Mouse (Mus musculus): ENCODE results near the gene Cntn4.

The Cntn4 gene

GRCm38 (mm10) chr6:106663780-106664651 lies 986.6 kb downstream of the Cntn4 start:
- Histone ChIP-seq H3K9me3 (ENCODE audit: low read length) (no peaks in the 10 kb centered on the region), H3K4me1 (replicated peaks; ENCODE audit: low read depth, low read length) (peaks cover 5% of the 10 kb centered on the region), H3K27me3 (ENCODE audit: insufficient read depth, low read length) (no peaks in the 10 kb centered on the region), H3K4me3 (replicated peaks; ENCODE audit: low read length) (no peak overlapping the region), H3K36me3 (ENCODE audit: insufficient read depth, low read length) (no peaks in the 10 kb centered on the region)
- TF ChIP-seq NANOG (IDR thresholded peaks at IDR 0.05; ENCODE audit: borderline replicate concordance, low read length) (no peak), CTCF (conservative IDR thresholded peaks at IDR 0.05; ENCODE audit: low read length) (peak; percentile 93), POU5F1 (IDR thresholded peaks at IDR 0.05; ENCODE audit: borderline replicate concordance, low read length) (no peak)

DNA sequence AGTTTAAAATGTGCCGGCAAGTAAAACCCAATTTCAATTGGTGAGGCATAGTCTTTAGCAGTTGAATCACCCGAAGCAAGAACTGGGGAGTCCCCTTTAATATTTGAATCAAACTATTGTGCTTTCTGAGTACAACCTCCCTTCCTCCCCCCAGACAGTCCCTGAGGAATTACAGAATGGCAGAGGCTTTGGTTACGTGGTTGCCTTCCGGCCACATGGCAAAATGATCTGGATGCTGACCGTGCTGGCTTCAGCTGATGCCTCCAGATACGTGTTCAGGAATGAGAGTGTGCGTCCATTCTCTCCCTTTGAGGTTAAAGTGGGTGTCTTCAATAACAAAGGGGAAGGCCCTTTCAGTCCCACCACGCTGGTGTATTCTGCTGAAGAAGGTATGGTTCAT lies 998.1 kb downstream of the Cntn4 start:
- Histone ChIP-seq H3K4me3 (replicated peaks; ENCODE audit: low read length) (no peak overlapping the region), H3K9me3 (ENCODE audit: low read length) (no peaks in the 10 kb centered on the region), H3K27me3 (ENCODE audit: insufficient read depth, low read length) (no peaks in the 10 kb centered on the region), H3K4me1 (replicated peaks; ENCODE audit: low read depth, low read length) (peaks cover 8% of the 10 kb centered on the region; the same call in 1 of the 2 replicates), H3K36me3 (ENCODE audit: insufficient read depth, low read length) (no peaks in the 10 kb centered on the region)
- no peak for TF ChIP-seq POU5F1 (IDR thresholded peaks at IDR 0.05; ENCODE audit: borderline replicate concordance, low read length)
- no peak for TF ChIP-seq NANOG (IDR thresholded peaks at IDR 0.05; ENCODE audit: borderline replicate concordance, low read length)
- TF ChIP-seq CTCF (conservative IDR thresholded peaks at IDR 0.05; ENCODE audit: low read length) = no peak

GRCm38 (mm10) chr6:106701931-106702330 lies 1024.5 kb downstream of the Cntn4 start:
- Histone ChIP-seq H3K27me3 (ENCODE audit: insufficient read depth, low read length) (no peaks in the 10 kb centered on the region), H3K9me3 (ENCODE audit: low read length) (no peaks in the 10 kb centered on the region), H3K4me3 (replicated peaks; ENCODE audit: low read length) (no peak overlapping the region), H3K36me3 (ENCODE audit: insufficient read depth, low read length) (no peaks in the 10 kb centered on the region), H3K4me1 (replicated peaks; ENCODE audit: low read depth, low read length) (peaks cover 7% of the 10 kb centered on the region)
- TF ChIP-seq POU5F1 (IDR thresholded peaks at IDR 0.05; ENCODE audit: borderline replicate concordance, low read length) = no peak
- no peak for TF ChIP-seq NANOG (IDR thresholded peaks at IDR 0.05; ENCODE audit: borderline replicate concordance, low read length)

DNA sequence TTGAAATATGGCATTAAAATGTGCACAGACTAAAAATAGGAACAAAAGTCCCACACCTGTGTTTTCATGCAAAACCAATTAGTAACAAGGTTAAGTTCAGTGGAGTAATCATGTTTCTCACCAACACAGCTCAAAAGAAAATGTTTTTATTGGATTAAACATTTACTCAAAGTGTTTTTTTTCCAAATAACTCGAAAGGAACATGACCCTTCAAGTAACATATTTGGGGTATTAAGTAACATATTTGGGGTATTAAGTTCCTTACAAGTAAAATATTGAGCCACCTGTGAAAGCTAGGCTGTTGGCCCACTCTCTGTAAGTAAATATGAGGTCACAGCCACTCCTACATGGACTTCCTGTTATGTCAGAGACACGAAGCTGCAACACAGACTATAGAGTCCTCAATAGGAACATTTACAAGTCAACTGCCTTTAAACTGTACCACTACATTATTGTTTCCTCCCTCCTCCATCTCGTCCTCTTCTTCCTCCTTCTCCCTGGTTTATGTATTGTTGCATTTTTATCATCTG lies 1028.1 kb downstream of the Cntn4 start:
- H3K36me3 ChIP-seq (ENCODE audit: insufficient read depth, low read length) = no peaks in the 10 kb centered on the region
- peaks cover 7% of the 10 kb centered on the region for H3K4me1 ChIP-seq (replicated peaks; ENCODE audit: low read depth, low read length)
- TF ChIP-seq NANOG (IDR thresholded peaks at IDR 0.05; ENCODE audit: borderline replicate concordance, low read length) = no peak
- no peak for TF ChIP-seq CTCF (conservative IDR thresholded peaks at IDR 0.05; ENCODE audit: low read length)
- TF ChIP-seq POU5F1 (IDR thresholded peaks at IDR 0.05; ENCODE audit: borderline replicate concordance, low read length) = no peak
- no peak overlapping the region for H3K4me3 ChIP-seq (replicated peaks; ENCODE audit: low read length)
- H3K27me3 ChIP-seq (ENCODE audit: insufficient read depth, low read length) = no peaks in the 10 kb centered on the region
- no peaks in the 10 kb centered on the region for H3K9me3 ChIP-seq (ENCODE audit: low read length)

GRCm38 (mm10) chr6:106725642-106726041 lies 1048.2 kb downstream of the Cntn4 start:
- no peak for TF ChIP-seq POU5F1 (IDR thresholded peaks at IDR 0.05; ENCODE audit: borderline replicate concordance, low read length)
- TF ChIP-seq CTCF (conservative IDR thresholded peaks at IDR 0.05; ENCODE audit: low read length) = no peak
- TF ChIP-seq NANOG (IDR thresholded peaks at IDR 0.05; ENCODE audit: borderline replicate concordance, low read length) = no peak
- H3K4me3 ChIP-seq (replicated peaks; ENCODE audit: low read length) = no peak overlapping the region
- H3K27me3 ChIP-seq (ENCODE audit: insufficient read depth, low read length) = no peaks in the 10 kb centered on the region
- no peaks in the 10 kb centered on the region for H3K4me1 ChIP-seq (replicated peaks; ENCODE audit: low read depth, low read length)
- H3K36me3 ChIP-seq (ENCODE audit: insufficient read depth, low read length) = no peaks in the 10 kb centered on the region
- no peaks in the 10 kb centered on the region for H3K9me3 ChIP-seq (ENCODE audit: low read length)

GRCm38 (mm10) chr6:106726078-106726477 lies 1048.6 kb downstream of the Cntn4 start:
- H3K9me3 ChIP-seq (ENCODE audit: low read length) = no peaks in the 10 kb centered on the region
- no peak overlapping the region for H3K4me3 ChIP-seq (replicated peaks; ENCODE audit: low read length)
- no peaks in the 10 kb centered on the region for H3K4me1 ChIP-seq (replicated peaks; ENCODE audit: low read depth, low read length)
- no peaks in the 10 kb centered on the region for H3K27me3 ChIP-seq (ENCODE audit: insufficient read depth, low read length)
- no peaks in the 10 kb centered on the region for H3K36me3 ChIP-seq (ENCODE audit: insufficient read depth, low read length)
- TF ChIP-seq POU5F1 (IDR thresholded peaks at IDR 0.05; ENCODE audit: borderline replicate concordance, low read length) (no peak), CTCF (conservative IDR thresholded peaks at IDR 0.05; ENCODE audit: low read length) (no peak), NANOG (IDR thresholded peaks at IDR 0.05; ENCODE audit: borderline replicate concordance, low read length) (no peak)

- TF ChIP-seq POU5F1 (IDR thresholded peaks at IDR 0.05; ENCODE audit: borderline replicate concordance, low read length) (no peak), NANOG (IDR thresholded peaks at IDR 0.05; ENCODE audit: borderline replicate concordance, low read length) (no peak), CTCF (conservative IDR thresholded peaks at IDR 0.05; ENCODE audit: low read length) (no peak)
- Histone ChIP-seq H3K27me3 (ENCODE audit: insufficient read depth, low read length) (no peaks in the 10 kb centered on the region), H3K9me3 (ENCODE audit: low read length) (no peaks in the 10 kb centered on the region), H3K36me3 (ENCODE audit: insufficient read depth, low read length) (no peaks in the 10 kb centered on the region), H3K4me3 (replicated peaks; ENCODE audit: low read length) (no peak overlapping the region), H3K4me1 (replicated peaks; ENCODE audit: low read depth, low read length) (no peaks in the 10 kb centered on the region)
Observed at GRCm38 (mm10) chr6:106727703-106728102, 1050.2 kb downstream of the Cntn4 start.

DNA sequence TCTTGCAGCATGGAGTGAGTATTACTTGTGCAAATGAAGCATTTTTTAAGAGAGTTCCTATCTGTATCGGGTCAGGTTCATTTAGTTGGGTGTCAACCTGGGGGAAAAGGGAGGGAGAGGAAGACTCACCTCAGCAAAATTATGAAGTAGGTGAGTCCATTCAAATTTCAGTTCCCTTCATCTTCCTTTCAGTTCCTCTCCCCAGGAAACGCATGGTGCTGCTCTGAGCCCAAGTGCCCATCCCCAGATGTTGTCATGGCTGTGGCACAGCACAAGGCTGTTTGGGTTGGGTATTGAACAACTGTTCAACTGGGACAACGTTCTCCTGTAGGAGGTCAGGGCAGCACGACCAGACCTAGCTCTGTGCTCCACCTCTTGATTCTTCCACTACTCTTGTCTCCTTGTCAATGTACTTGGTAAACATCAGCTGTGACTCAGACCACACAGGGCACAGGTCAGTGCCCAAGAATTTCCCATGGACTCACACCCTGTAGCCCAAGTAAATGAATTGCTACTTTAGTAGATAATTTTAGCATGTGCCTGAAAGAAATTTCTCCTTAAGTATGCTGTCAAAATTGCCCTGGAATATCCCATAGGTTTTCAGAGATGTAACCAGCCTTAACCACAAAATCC lies 1052.3 kb downstream of the Cntn4 start:
- Histone ChIP-seq H3K36me3 (ENCODE audit: insufficient read depth, low read length) (no peaks in the 10 kb centered on the region), H3K9me3 (ENCODE audit: low read length) (no peaks in the 10 kb centered on the region), H3K4me1 (replicated peaks; ENCODE audit: low read depth, low read length) (no peaks in the 10 kb centered on the region), H3K4me3 (replicated peaks; ENCODE audit: low read length) (no peak overlapping the region), H3K27me3 (ENCODE audit: insufficient read depth, low read length) (no peaks in the 10 kb centered on the region)
- TF ChIP-seq NANOG (IDR thresholded peaks at IDR 0.05; ENCODE audit: borderline replicate concordance, low read length) (no peak), CTCF (conservative IDR thresholded peaks at IDR 0.05; ENCODE audit: low read length) (no peak), POU5F1 (IDR thresholded peaks at IDR 0.05; ENCODE audit: borderline replicate concordance, low read length) (no peak)
